Mouse (Mus musculus) thymus, postnatal 10 days (tissue): ENCODE measurements around the gene Elf1.
"Not testable (repeated sequence)": the region's sequence is repeated elsewhere in the genome, so short reads cannot be mapped to it uniquely, and the experiment has no call there.

Experiments
- DNase-seq, 2 experiments: peaks; one replicate each; pipeline ENCODE4 v3.0.0; 2021; ENCODE audit warnings: low spot score in 2 of 2

The Elf1 gene

GRCm38 (mm10) chr14:79521056-79521455, 40.1 kb downstream of the Elf1 start:
- no peak for DNase-seq

GRCm38 (mm10) chr14:79521471-79522117, 40.6 kb downstream of the Elf1 start:
- DNase-seq: peak in 1 of 2 experiments; percentile 68

GRCm38 (mm10) chr14:79522387-79522786, 41.4 kb downstream of the Elf1 start:
- no peak for DNase-seq

- not testable (repeated sequence) for DNase-seq
Observed at GRCm38 (mm10) chr14:79526106-79526505, 45.1 kb downstream of the Elf1 start.

GRCm38 (mm10) chr14:79527704-79528103, 46.7 kb downstream of the Elf1 start:
- no peak for DNase-seq

- DNase-seq: peak in 1 of 2 experiments; percentile 28
Observed at GRCm38 (mm10) chr14:79529581-79530554, 48.9 kb downstream of the Elf1 start.

- no peak for DNase-seq
Observed at GRCm38 (mm10) chr14:79530761-79531160, 49.8 kb downstream of the Elf1 start.

- no peak for DNase-seq
Observed at GRCm38 (mm10) chr14:79532036-79532776, 51.2 kb downstream of the Elf1 start.

GRCm38 (mm10) chr14:79533350-79533749, 52.4 kb downstream of the Elf1 start:
- no peak for DNase-seq

- DNase-seq: no peak
Observed at GRCm38 (mm10) chr14:79534206-79534605, 53.2 kb downstream of the Elf1 start.

GRCm38 (mm10) chr14:79534656-79535055, 53.7 kb downstream of the Elf1 start:
- DNase-seq: not testable (repeated sequence)

- DNase-seq: no peak
Observed at GRCm38 (mm10) chr14:79535318-79535717, 54.3 kb downstream of the Elf1 start.

- no peak for DNase-seq
Observed at GRCm38 (mm10) chr14:79536011-79536410, 55.0 kb downstream of the Elf1 start.

GRCm38 (mm10) chr14:79536837-79537236, 55.8 kb downstream of the Elf1 start:
- no peak for DNase-seq

- DNase-seq: peak in 1 of 2 experiments; percentile 46
Observed at GRCm38 (mm10) chr14:79537463-79537862, 56.5 kb downstream of the Elf1 start.

GRCm38 (mm10) chr14:79537921-79538320, 56.9 kb downstream of the Elf1 start:
- DNase-seq: no peak

GRCm38 (mm10) chr14:79541606-79542005, 60.6 kb downstream of the Elf1 start:
- DNase-seq: no peak

- DNase-seq: no peak
Observed at GRCm38 (mm10) chr14:79549343-79549742, 68.3 kb downstream of the Elf1 start.

- no peak for DNase-seq
Observed at GRCm38 (mm10) chr14:79551929-79552328, 70.9 kb downstream of the Elf1 start.

GRCm38 (mm10) chr14:79552854-79553253, 71.9 kb downstream of the Elf1 start:
- no peak for DNase-seq

GRCm38 (mm10) chr14:79557796-79558195, 76.8 kb downstream of the Elf1 start:
- DNase-seq: no peak

GRCm38 (mm10) chr14:79562745-79563144, 81.8 kb downstream of the Elf1 start:
- peak; percentile 20 to 59 for DNase-seq
